Mouse (Mus musculus): ENCODE data around the gene Morn1.

Gene Morn1

GRCm38 (mm10) chr4:155188341-155188740 lies 102.0 kb downstream of the Morn1 start:
- no peak for DNase-seq (ENCODE audit: extremely low read depth, low read depth)

GRCm38 (mm10) chr4:155188803-155189202 lies 102.4 kb downstream of the Morn1 start:
- DNase-seq (ENCODE audit: extremely low read depth, low read depth) = no peak

GRCm38 (mm10) chr4:155189711-155190139 lies 103.3 kb downstream of the Morn1 start:
- DNase-seq (ENCODE audit: extremely low read depth, low read depth) = no peak

- DNase-seq (ENCODE audit: extremely low read depth, low read depth) = no peak
These were observed 103.9 kb downstream of the Morn1 start for GRCm38 (mm10) chr4:155190275-155190674.
